Mouse (Mus musculus): ENCODE measurements around the gene Cdkn2c. TPM values are rescaled to one million over a fixed set of nuclear protein-coding genes. Genes with fewer than 3 reads are reported as not detected.
A peak's percentile ranks its signal among the peaks of the same experiment; 100 is the strongest.

Gene Cdkn2c
- polyA plus RNA-seq, 1 experiment from 2014 or later = 8.0 TPM

DNA sequence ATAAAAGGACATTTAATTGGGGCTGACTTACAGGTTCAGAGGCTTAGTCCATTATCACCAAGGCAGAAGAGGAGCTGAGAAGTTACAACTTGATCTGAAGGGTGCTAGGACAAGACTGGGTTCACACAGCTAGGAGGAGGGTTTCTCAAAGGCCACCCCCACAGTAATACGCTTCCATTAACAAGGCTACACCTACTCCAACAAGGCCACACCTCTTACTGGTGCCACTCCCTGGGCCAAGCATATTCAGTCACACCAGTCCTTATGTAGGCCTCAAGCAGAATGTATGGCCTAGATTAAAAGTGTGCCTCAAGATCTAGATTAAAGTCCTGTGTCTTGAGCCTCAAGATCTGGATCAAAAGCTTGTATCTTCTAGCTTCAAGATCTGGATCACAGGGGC is 5.0 kb upstream of the Cdkn2c start:
- Histone ChIP-seq H3K36me3 (ENCODE audit: control insufficient read depth, insufficient read depth) (no peaks in the 10 kb centered on the region), H3K27ac (ENCODE audit: low read length) (no peak overlapping the region), H3K27me3 (replicated peaks; ENCODE audit: control insufficient read depth, insufficient read depth, low read length) (no peaks in the 10 kb centered on the region), H3K9ac (replicated peaks; ENCODE audit: low read depth, low read length) (no peak overlapping the region), H3K4me1 (replicated peaks; ENCODE audit: control insufficient read depth, insufficient read depth, low read length) (0 out of 2 replicates have a peak, but pooled peaks cover 2% of the 10 kb centered on the region), H3K4me2 (ENCODE audit: low read length) (no peak overlapping the region), H3K9me3 (ENCODE audit: control insufficient read depth, low read length) (no peaks in the 10 kb centered on the region), H3K4me3 (replicated peaks; ENCODE audit: low read length) (no peak overlapping the region)
- ATAC-seq = no peak
- 79% methylated on average over 1 of the region's 1 CpGs for WGBS

DNA sequence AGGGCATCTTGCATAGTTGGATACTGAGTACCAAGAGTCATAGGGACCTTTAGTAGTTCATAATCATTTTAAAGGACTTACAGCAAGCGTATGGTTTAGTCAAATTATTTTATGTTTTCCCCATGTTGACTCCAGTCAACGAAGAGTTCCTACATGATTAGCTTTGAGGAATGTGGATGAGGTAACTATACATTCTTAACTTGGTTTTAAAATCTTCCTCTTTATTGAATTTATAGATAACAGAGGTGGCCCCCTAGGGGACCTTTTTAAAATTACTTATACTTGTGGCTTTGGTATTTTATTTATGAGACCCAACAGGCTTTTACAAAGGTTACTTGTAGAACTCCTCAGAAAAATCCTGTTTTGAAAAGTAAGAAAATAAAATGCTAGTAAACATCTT is 3.2 kb upstream of the Cdkn2c start:
- H3K36me3 ChIP-seq (ENCODE audit: control insufficient read depth, insufficient read depth) = no peaks in the 10 kb centered on the region
- no peaks in the 10 kb centered on the region for H3K9me3 ChIP-seq (ENCODE audit: control insufficient read depth, low read length)
- no peak overlapping the region for H3K4me2 ChIP-seq (ENCODE audit: low read length)
- H3K4me1 ChIP-seq (replicated peaks; ENCODE audit: control insufficient read depth, insufficient read depth, low read length) = peaks cover 5% of the 10 kb centered on the region; the same call in 1 of the 2 replicates
- no peak overlapping the region for H3K4me3 ChIP-seq (replicated peaks; ENCODE audit: low read length)
- H3K27me3 ChIP-seq (replicated peaks; ENCODE audit: control insufficient read depth, insufficient read depth, low read length) = no peaks in the 10 kb centered on the region
- no peak for ATAC-seq
- WGBS = 76% methylated on average over 2 of the region's 2 CpGs
- H3K9ac ChIP-seq (replicated peaks; ENCODE audit: low read depth, low read length) = no peak overlapping the region
- H3K27ac ChIP-seq (ENCODE audit: low read length) = no peak overlapping the region

DNA sequence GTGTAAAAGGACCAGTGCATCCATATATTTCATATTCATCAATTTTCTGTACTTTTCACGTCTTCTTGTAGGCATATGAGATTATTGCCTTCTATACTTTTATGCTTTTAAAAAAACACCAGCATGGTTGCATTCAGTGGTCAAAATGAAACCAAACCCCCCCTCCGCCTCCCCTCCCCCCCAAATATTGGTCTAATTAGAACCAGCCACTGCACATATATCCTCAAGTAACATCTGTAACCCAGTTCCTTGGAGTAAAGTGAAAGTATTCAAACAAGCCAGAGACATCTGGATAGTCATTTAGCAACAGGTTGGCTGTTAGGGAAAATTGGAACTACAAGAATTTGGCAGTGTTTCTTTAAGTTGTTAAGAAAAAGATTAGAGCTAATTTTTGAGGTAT is 529 bp upstream of the Cdkn2c start:
- Histone ChIP-seq H3K27me3 (replicated peaks; ENCODE audit: control insufficient read depth, insufficient read depth, low read length) (peaks cover 7% of the 10 kb centered on the region; the same call in 1 of the 2 replicates), H3K4me1 (replicated peaks; ENCODE audit: control insufficient read depth, insufficient read depth, low read length) (peaks cover 12% of the 10 kb centered on the region), H3K36me3 (ENCODE audit: control insufficient read depth, insufficient read depth) (no peaks in the 10 kb centered on the region), H3K9me3 (ENCODE audit: control insufficient read depth, low read length) (no peaks in the 10 kb centered on the region), H3K4me2 (ENCODE audit: low read length) (peak overlapping the region; percentile 94), H3K9ac (replicated peaks; ENCODE audit: low read depth, low read length) (no peak overlapping the region; the same call in 1 of the 2 replicates), H3K27ac (ENCODE audit: low read length) (no peak overlapping the region), H3K4me3 (replicated peaks; ENCODE audit: low read length) (no peak overlapping the region)
- WGBS = 51% methylated on average over 2 of the region's 2 CpGs
- no peak for ATAC-seq

DNA sequence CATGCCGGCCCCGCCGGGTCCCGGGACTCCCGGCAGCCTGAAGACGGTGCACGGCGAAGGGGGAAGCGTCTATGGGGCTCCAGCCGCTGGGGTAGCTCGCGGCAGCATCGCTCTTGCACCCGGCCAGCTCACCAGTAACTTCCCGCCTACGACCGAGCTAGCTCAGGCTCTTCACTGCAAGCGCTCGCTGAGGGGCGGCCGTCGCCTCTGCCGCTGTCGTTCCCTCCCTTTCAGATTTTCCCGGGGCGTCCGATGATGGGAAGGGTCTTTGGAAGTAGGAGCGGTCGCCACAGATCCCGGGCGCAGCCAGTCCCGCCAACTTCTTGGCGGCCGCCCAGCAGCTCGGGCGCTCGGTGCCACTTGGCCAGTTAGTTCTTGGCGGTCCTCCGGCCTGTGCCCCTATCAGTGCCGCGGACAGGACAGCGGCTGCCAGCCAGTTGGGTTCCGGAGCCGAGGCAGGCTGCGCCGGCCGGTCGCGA is 968 bp downstream of the Cdkn2c start:
- peak overlapping the region; percentile 48 for H3K4me3 ChIP-seq (replicated peaks; ENCODE audit: low read length)
- under 1% methylated on average over 47 of the region's 49 CpGs for WGBS
- H3K4me2 ChIP-seq (ENCODE audit: low read length) = peak overlapping the region; percentile 94
- H3K36me3 ChIP-seq (ENCODE audit: control insufficient read depth, insufficient read depth) = no peaks in the 10 kb centered on the region
- H3K9me3 ChIP-seq (ENCODE audit: control insufficient read depth, low read length) = no peaks in the 10 kb centered on the region
- H3K4me1 ChIP-seq (replicated peaks; ENCODE audit: control insufficient read depth, insufficient read depth, low read length) = peaks cover 12% of the 10 kb centered on the region
- peaks cover 14% of the 10 kb centered on the region for H3K27me3 ChIP-seq (replicated peaks; ENCODE audit: control insufficient read depth, insufficient read depth, low read length)
- H3K9ac ChIP-seq (replicated peaks; ENCODE audit: low read depth, low read length) = peak overlapping the region; percentile 85
- peak; percentile 47 for ATAC-seq
- H3K27ac ChIP-seq (ENCODE audit: low read length) = peak overlapping the region; percentile 26

DNA sequence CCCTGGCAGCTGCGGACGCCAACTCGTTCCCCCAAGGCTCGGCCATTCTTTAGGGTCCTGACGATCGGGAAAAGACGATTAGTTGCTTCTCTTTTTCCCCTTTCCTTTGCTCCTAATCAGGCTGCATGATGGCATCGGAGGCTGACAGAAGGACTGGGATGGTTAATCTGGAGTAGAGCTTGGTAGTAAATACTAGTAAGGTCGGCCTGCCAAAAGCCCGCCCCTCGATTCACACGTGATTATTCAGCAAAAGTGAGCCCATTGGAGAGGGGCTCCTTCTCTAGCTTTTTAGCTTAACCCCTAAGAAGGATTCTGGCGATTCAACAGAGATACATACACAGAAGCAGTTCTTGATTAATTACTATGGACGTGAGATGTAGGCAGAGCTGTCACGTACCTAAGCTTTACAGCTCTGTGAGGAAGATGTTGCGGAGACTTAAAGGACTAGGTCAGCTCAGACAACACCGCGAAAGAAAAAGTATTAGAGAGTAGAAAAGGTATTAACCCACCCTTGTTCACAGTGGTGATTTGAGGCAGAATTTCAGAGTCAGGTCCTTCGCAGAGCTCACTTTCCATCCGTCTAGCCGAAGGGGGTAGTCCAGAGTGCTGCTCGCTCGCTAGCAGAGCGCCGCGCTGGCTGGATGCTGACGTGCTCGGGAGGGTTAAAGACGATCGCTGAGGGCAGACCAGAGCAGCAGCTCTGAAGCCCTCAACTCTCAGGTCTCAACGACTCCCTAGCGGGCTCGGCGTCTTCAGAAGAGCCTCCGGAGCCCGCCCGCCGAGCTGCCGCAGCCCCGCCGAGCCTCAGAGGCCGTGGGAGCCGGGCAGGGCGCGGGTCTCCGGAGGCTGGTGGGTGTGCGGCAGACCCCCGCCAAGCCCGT is 1.6 kb downstream of the Cdkn2c start:
- H3K4me1 ChIP-seq (replicated peaks; ENCODE audit: control insufficient read depth, insufficient read depth, low read length) = peaks cover 12% of the 10 kb centered on the region
- WGBS = under 1% methylated on average over 49 of the region's 49 CpGs

DNA sequence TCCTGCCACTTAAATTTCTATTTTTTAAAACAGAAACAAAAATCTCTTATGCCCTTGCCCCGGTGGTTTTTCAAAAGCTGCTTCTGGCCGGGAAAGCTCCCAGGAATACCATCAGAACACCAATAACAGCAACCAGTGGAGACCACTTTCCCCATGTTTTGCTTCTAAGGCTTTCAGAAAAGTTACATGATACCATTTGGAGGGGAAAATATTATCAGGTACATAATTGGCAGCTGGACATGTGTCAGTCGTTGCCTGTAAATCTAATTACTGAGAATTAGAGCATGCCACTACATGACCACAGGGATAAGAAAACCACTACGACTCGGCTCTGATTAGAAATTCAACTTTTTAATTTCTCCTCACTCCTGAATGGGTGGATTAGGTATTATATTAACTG is 2.9 kb downstream of the Cdkn2c start:
- Histone ChIP-seq H3K4me3 (replicated peaks; ENCODE audit: low read length) (peak overlapping the region; percentile 28), H3K27me3 (replicated peaks; ENCODE audit: control insufficient read depth, insufficient read depth, low read length) (peaks cover 19% of the 10 kb centered on the region), H3K9ac (replicated peaks; ENCODE audit: low read depth, low read length) (no peak overlapping the region), H3K4me2 (ENCODE audit: low read length) (peak overlapping the region; percentile 94), H3K4me1 (replicated peaks; ENCODE audit: control insufficient read depth, insufficient read depth, low read length) (peaks cover 12% of the 10 kb centered on the region), H3K27ac (ENCODE audit: low read length) (no peak overlapping the region), H3K9me3 (ENCODE audit: control insufficient read depth, low read length) (no peaks in the 10 kb centered on the region), H3K36me3 (ENCODE audit: control insufficient read depth, insufficient read depth) (no peaks in the 10 kb centered on the region)
- 12% methylated on average over 5 of the region's 5 CpGs for WGBS
- no peak for ATAC-seq

More for the DNA sequence above, 1.6 kb downstream of the Cdkn2c start:
- peak overlapping the region; percentile 26 for H3K27ac ChIP-seq (ENCODE audit: low read length)
- peak overlapping the region; percentile 94 for H3K4me2 ChIP-seq (ENCODE audit: low read length)
- peak overlapping the region; percentile 48 for H3K4me3 ChIP-seq (replicated peaks; ENCODE audit: low read length)
- H3K36me3 ChIP-seq (ENCODE audit: control insufficient read depth, insufficient read depth) = no peaks in the 10 kb centered on the region
- H3K9ac ChIP-seq (replicated peaks; ENCODE audit: low read depth, low read length) = peak overlapping the region; percentile 85
- no peaks in the 10 kb centered on the region for H3K9me3 ChIP-seq (ENCODE audit: control insufficient read depth, low read length)
- ATAC-seq = peak; percentile 61
- peaks cover 15% of the 10 kb centered on the region for H3K27me3 ChIP-seq (replicated peaks; ENCODE audit: control insufficient read depth, insufficient read depth, low read length)

DNA sequence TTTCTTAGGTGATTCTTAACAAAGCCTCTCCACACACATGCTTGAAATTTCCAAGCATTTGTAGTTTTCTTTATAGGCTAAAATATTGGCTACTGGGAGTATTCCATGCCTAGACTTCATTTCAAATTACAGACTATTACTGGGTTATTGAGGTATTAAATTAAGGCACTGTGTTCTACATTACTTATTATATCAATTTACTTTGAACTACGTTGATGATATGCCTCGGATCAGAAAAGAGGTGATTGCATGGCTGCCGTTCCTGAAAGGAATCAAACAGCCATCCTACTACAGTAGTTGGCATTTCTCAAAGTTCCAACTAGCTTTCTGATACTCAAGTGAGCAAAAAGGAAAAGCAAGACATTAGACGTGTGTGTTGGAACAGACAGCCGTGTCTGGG is 4.7 kb downstream of the Cdkn2c start:
- Histone ChIP-seq H3K4me3 (replicated peaks; ENCODE audit: low read length) (no peak overlapping the region), H3K27ac (ENCODE audit: low read length) (no peak overlapping the region), H3K9me3 (ENCODE audit: control insufficient read depth, low read length) (no peaks in the 10 kb centered on the region), H3K4me2 (ENCODE audit: low read length) (no peak overlapping the region), H3K4me1 (replicated peaks; ENCODE audit: control insufficient read depth, insufficient read depth, low read length) (peaks cover 20% of the 10 kb centered on the region), H3K36me3 (ENCODE audit: control insufficient read depth, insufficient read depth) (no peaks in the 10 kb centered on the region), H3K9ac (replicated peaks; ENCODE audit: low read depth, low read length) (no peak overlapping the region), H3K27me3 (replicated peaks; ENCODE audit: control insufficient read depth, insufficient read depth, low read length) (peaks cover 29% of the 10 kb centered on the region)
- no peak for ATAC-seq
- 36% methylated on average over 5 of the region's 5 CpGs for WGBS

DNA sequence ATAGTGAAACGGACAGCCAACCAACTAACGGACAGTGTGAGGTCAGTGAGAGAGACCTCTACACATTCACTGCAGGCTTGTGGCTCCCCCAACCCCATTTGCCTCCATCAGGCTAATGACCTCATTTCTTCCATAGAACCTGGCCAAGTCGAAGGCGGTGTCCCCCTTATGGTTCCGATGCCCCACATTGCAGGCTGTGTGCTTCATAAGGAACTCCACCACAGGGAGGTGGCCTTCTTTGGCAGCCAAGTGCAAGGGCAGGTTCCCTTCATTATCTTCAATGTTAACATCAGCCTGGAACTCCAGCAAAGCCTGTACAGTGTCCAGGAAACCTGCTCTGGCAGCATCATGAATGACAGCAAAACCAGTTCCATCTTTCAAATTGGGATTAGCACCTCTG is 5.8 kb downstream of the Cdkn2c start:
- no peaks in the 10 kb centered on the region for H3K36me3 ChIP-seq (ENCODE audit: control insufficient read depth, insufficient read depth)
- ATAC-seq = no peak
- WGBS = 47% methylated on average over 5 of the region's 5 CpGs
- no peaks in the 10 kb centered on the region for H3K9me3 ChIP-seq (ENCODE audit: control insufficient read depth, low read length)
- H3K4me2 ChIP-seq (ENCODE audit: low read length) = no peak overlapping the region
- no peak overlapping the region for H3K27ac ChIP-seq (ENCODE audit: low read length)
- H3K27me3 ChIP-seq (replicated peaks; ENCODE audit: control insufficient read depth, insufficient read depth, low read length) = peaks cover 33% of the 10 kb centered on the region
- peaks cover 26% of the 10 kb centered on the region for H3K4me1 ChIP-seq (replicated peaks; ENCODE audit: control insufficient read depth, insufficient read depth, low read length)
- H3K9ac ChIP-seq (replicated peaks; ENCODE audit: low read depth, low read length) = no peak overlapping the region
- no peak overlapping the region for H3K4me3 ChIP-seq (replicated peaks; ENCODE audit: low read length)

DNA sequence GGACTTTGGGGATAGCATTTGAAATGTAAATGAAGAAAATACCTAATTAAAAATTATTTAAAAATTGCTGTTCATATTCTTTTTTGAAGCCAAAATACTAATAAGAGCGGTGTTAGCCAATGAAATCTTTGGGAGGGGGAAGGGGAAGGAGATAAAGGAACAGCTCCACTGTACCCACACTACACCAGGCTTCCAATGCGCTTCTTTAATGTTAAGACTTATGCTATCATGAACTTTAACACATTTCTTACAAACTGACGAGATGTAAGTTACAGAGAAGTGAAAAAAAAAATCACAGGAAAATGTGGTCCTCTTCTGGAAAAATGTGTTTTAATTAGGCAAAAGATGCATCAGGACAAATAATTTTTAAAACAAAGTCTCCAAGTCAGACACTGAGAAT is 6.4 kb downstream of the Cdkn2c start:
- no peak overlapping the region for H3K4me2 ChIP-seq (ENCODE audit: low read length)
- H3K4me1 ChIP-seq (replicated peaks; ENCODE audit: control insufficient read depth, insufficient read depth, low read length) = peaks cover 21% of the 10 kb centered on the region
- WGBS = 68% methylated on average over 3 of the region's 3 CpGs
- no peak overlapping the region for H3K27ac ChIP-seq (ENCODE audit: low read length)
- H3K4me3 ChIP-seq (replicated peaks; ENCODE audit: low read length) = no peak overlapping the region
- no peak for ATAC-seq
- H3K27me3 ChIP-seq (replicated peaks; ENCODE audit: control insufficient read depth, insufficient read depth, low read length) = peaks cover 35% of the 10 kb centered on the region
- H3K36me3 ChIP-seq (ENCODE audit: control insufficient read depth, insufficient read depth) = no peaks in the 10 kb centered on the region
- H3K9me3 ChIP-seq (ENCODE audit: control insufficient read depth, low read length) = no peaks in the 10 kb centered on the region
- H3K9ac ChIP-seq (replicated peaks; ENCODE audit: low read depth, low read length) = no peak overlapping the region
